Mouse (Mus musculus) kidney, embryonic 14.5 days (tissue): ENCODE measurements around the gene Wdr90. TPM values are rescaled to one million over a fixed set of nuclear protein-coding genes. Genes with fewer than 3 reads are reported as not detected.
"Not testable (repeated sequence)": the region's sequence is repeated elsewhere in the genome, so short reads cannot be mapped to it uniquely, and the experiment has no call there.

Experiments
- ATAC-seq: fragments of 200-750 bp; cut with Nextera tagmentation; 2 replicates; pipeline ENCODE4 v1.8.0; 2017; ENCODE audit warnings: moderate number of reproducible peaks, mild to moderate bottlenecking, moderate TSS enrichment, moderate library complexity; ENCODE audit not compliant: low FRiP score, low TSS enrichment
- H3K27ac ChIP-seq: fragments of 300-500 bp; sonication (generic); 2 replicates; pipeline ENCODE4 v1.5.1; 2014; ENCODE audit warnings: low read depth, mild to moderate bottlenecking, low read length, moderate library complexity, mixed read lengths
- H3K27me3 ChIP-seq: fragments of 300-500 bp; sonication (generic); 2 replicates; pipeline ENCODE4 v1.6.1; 2014; ENCODE audit warnings: mild to moderate bottlenecking, low read length; ENCODE audit not compliant: control insufficient read depth, insufficient read depth
- H3K36me3 ChIP-seq: fragments of 300-500 bp; sonication (generic); 2 replicates; pipeline ENCODE4 v1.6.1; 2014; ENCODE audit warnings: low read length, mixed read lengths; ENCODE audit not compliant: control insufficient read depth, insufficient read depth
- H3K4me1 ChIP-seq: fragments of 300-500 bp; sonication (generic); 2 replicates; pipeline ENCODE4 v1.6.1; 2014; ENCODE audit warnings: low read length, mixed read lengths; ENCODE audit not compliant: control insufficient read depth, insufficient read depth
- H3K4me2 ChIP-seq: fragments of 300-500 bp; sonication (generic); replicated peaks from 2 replicates; pipeline ENCODE4 v1.6.1; 2014; ENCODE audit warnings: low read depth, mild to moderate bottlenecking, low read length
- H3K4me3 ChIP-seq: fragments of 300-500 bp; sonication (generic); 2 replicates; pipeline ENCODE4 v1.5.1; 2014; ENCODE audit warnings: mild to moderate bottlenecking, low read length
- H3K9ac ChIP-seq: fragments of 300-500 bp; sonication (generic); 2 replicates; pipeline ENCODE4 v1.6.1; 2014; ENCODE audit warnings: low read depth, mild to moderate bottlenecking, low read length, moderate library complexity
- H3K9me3 ChIP-seq: fragments of 300-500 bp; sonication (generic); 2 replicates; pipeline ENCODE4 v1.6.1; 2016; ENCODE audit warnings: low read length; ENCODE audit not compliant: control insufficient read depth
- WGBS: fragments of 180-500 bp; shearing (Covaris S2); extraction: QIAGEN DNeasy Blood & Tissue Kit; methylation state at CpG from one replicate; pipeline ENCODE4 v1.1.7; 2014; 5-methylcytosine and 5-hydroxymethylcytosine counted together
- polyA plus RNA-seq: library from polyadenylated mRNA; unstranded; fragments of >200 nt; fragmentation: Nextera tagmentation; extraction: Ambion mirVana; gene quantifications from 2 replicates; pipeline ENCODE4 v1.2.1, GENCODE M21; 2014

Wdr90 gene
- polyA plus RNA-seq, 1 experiment from 2014 or later, result 27.5 TPM

- H3K27ac ChIP-seq, result peak overlapping the region; percentile 79
- no peaks in the 10 kb centered on the region for H3K27me3 ChIP-seq
- no peaks in the 10 kb centered on the region for H3K9me3 ChIP-seq
- ATAC-seq, result 0 out of 2 replicates have a peak, but pooled peaks have one; percentile 9
- H3K36me3 ChIP-seq, result peaks cover 17% of the 10 kb centered on the region
- peak overlapping the region; percentile 75; the same call in 1 of the 2 replicates for H3K9ac ChIP-seq
- whole genome bisulfite sequencing, result 5% methylated on average over 14 of the region's 14 CpGs
- H3K4me3 ChIP-seq, result peak overlapping the region; percentile 69
- peaks cover 16% of the 10 kb centered on the region; the same call in 1 of the 2 replicates for H3K4me1 ChIP-seq
- H3K4me2 ChIP-seq, result peak overlapping the region; percentile 73
These were observed 12.9 kb upstream of the Wdr90 start for GRCm38 (mm10) chr17:25874148-25874720.

- H3K4me1 ChIP-seq, result peaks cover 21% of the 10 kb centered on the region; the same call in 1 of the 2 replicates
- WGBS, result 69% methylated on average over 11 of the region's 11 CpGs
- no peaks in the 10 kb centered on the region for H3K9me3 ChIP-seq
- no peak overlapping the region for H3K27ac ChIP-seq
- H3K4me2 ChIP-seq, result peak overlapping the region; percentile 73; the same call in 1 of the 2 replicates
- no peaks in the 10 kb centered on the region for H3K27me3 ChIP-seq
- H3K9ac ChIP-seq, result no peak overlapping the region
- H3K4me3 ChIP-seq, result peak overlapping the region; percentile 69; the same call in 1 of the 2 replicates
- no peak for ATAC-seq
- peaks cover 11% of the 10 kb centered on the region for H3K36me3 ChIP-seq
These were observed 12.3 kb upstream of the Wdr90 start for GRCm38 (mm10) chr17:25873405-25874147.

GRCm38 (mm10) chr17:25872676-25873075 lies 11.4 kb upstream of the Wdr90 start:
- ATAC-seq, result no peak

GRCm38 (mm10) chr17:25871566-25871965 lies 10.3 kb upstream of the Wdr90 start:
- H3K4me3 ChIP-seq, H3K27me3 ChIP-seq, H3K9ac ChIP-seq, H3K36me3 ChIP-seq, H3K4me2 ChIP-seq, ATAC-seq, H3K9me3 ChIP-seq, H3K27ac ChIP-seq: not testable (repeated sequence)
- H3K4me1 ChIP-seq, result peaks cover 26% of the 10 kb centered on the region; the same call in 1 of the 2 replicates

More at GRCm38 (mm10) chr17:25872676-25873075, 11.4 kb upstream of the Wdr90 start:
- H3K27ac ChIP-seq, result no peak overlapping the region
- no peaks in the 10 kb centered on the region for H3K9me3 ChIP-seq
- H3K27me3 ChIP-seq, result no peaks in the 10 kb centered on the region
- no peak overlapping the region for H3K4me3 ChIP-seq
- H3K4me2 ChIP-seq, result no peak overlapping the region
- WGBS, result 87% methylated on average over 3 of the region's 3 CpGs
- H3K36me3 ChIP-seq, result peaks cover 2% of the 10 kb centered on the region; the same call in 1 of the 2 replicates
- peaks cover 25% of the 10 kb centered on the region; the same call in 1 of the 2 replicates for H3K4me1 ChIP-seq
- no peak overlapping the region for H3K9ac ChIP-seq

GRCm38 (mm10) chr17:25869954-25870353 lies 8.7 kb upstream of the Wdr90 start:
- WGBS, result 80% methylated on average over 2 of the region's 2 CpGs
- no peak for ATAC-seq
- no peak overlapping the region for H3K9ac ChIP-seq
- H3K4me2 ChIP-seq, result no peak overlapping the region
- H3K36me3 ChIP-seq, result no peaks in the 10 kb centered on the region
- H3K4me1 ChIP-seq, result peaks cover 18% of the 10 kb centered on the region; the same call in 1 of the 2 replicates
- H3K27me3 ChIP-seq, result no peaks in the 10 kb centered on the region
- no peaks in the 10 kb centered on the region for H3K9me3 ChIP-seq
- no peak overlapping the region for H3K4me3 ChIP-seq
- H3K27ac ChIP-seq, result no peak overlapping the region

GRCm38 (mm10) chr17:25869498-25869897 lies 8.2 kb upstream of the Wdr90 start:
- no peak for ATAC-seq
- H3K4me1 ChIP-seq, result peaks cover 18% of the 10 kb centered on the region; the same call in 1 of the 2 replicates
- no peaks in the 10 kb centered on the region for H3K27me3 ChIP-seq
- H3K4me2 ChIP-seq, result no peak overlapping the region
- WGBS, result 93% methylated on average over 8 of the region's 8 CpGs
- no peaks in the 10 kb centered on the region for H3K9me3 ChIP-seq
- no peak overlapping the region for H3K4me3 ChIP-seq
- H3K9ac ChIP-seq, result no peak overlapping the region
- H3K36me3 ChIP-seq, result no peaks in the 10 kb centered on the region
- H3K27ac ChIP-seq, result no peak overlapping the region

GRCm38 (mm10) chr17:25868601-25869191 lies 7.4 kb upstream of the Wdr90 start, which contains the start of gene Mcrip2:
Gene Mcrip2, minus strand, starts transcription at chr17:25868764.
- peak; percentile 84 for ATAC-seq
- H3K27ac ChIP-seq, result peak within 1 kb of the TSS; percentile 51
- under 1% methylated on average over 24 of the region's 24 CpGs for WGBS

GRCm38 (mm10) chr17:25867836-25868600 lies 6.7 kb upstream of the Wdr90 start:
- Histone ChIP-seq H3K4me3 (peak overlapping the region; percentile 77), H3K27me3 (no peaks in the 10 kb centered on the region), H3K4me1 (peaks cover 13% of the 10 kb centered on the region; the same call in 1 of the 2 replicates), H3K4me2 (peak overlapping the region; percentile 93), H3K36me3 (no peaks in the 10 kb centered on the region), H3K9ac (peak overlapping the region; percentile 72), H3K27ac (peak overlapping the region; percentile 51), H3K9me3 (no peaks in the 10 kb centered on the region)
- 2% methylated on average over 41 of the region's 42 CpGs for WGBS
- ATAC-seq, result peak; percentile 51

More at GRCm38 (mm10) chr17:25868601-25869191, 7.4 kb upstream of the Wdr90 start, which contains the start of gene Mcrip2:
- H3K9me3 ChIP-seq, result no peaks in the 10 kb centered on the region
- H3K4me1 ChIP-seq, result peaks cover 13% of the 10 kb centered on the region; the same call in 1 of the 2 replicates
- no peaks in the 10 kb centered on the region for H3K36me3 ChIP-seq
- peak within 1 kb of the TSS; percentile 93 for H3K4me2 ChIP-seq
- no peaks in the 10 kb centered on the region for H3K27me3 ChIP-seq
- peak within 1 kb of the TSS; percentile 72 for H3K9ac ChIP-seq
- H3K4me3 ChIP-seq, result peak within 1 kb of the TSS; percentile 77
